Mouse (Mus musculus) liver, postnatal 0 days (tissue): ENCODE measurements around the gene Tmem60. TPM values are rescaled to one million over a fixed set of nuclear protein-coding genes. Genes with fewer than 3 reads are reported as not detected.

Experiments
- ATAC-seq: fragments of 200-750 bp; cut with Nextera tagmentation; 2 replicates; pipeline ENCODE4 v1.8.0; 2017; ENCODE audit warnings: mild to moderate bottlenecking, moderate library complexity
- DNase-seq: peaks from one replicate; pipeline ENCODE4 v3.0.0-alpha.2; 2016
- H3K27ac ChIP-seq: fragments of 300-500 bp; sonication (generic); 2 replicates; pipeline ENCODE4 v1.5.1; 2014; ENCODE audit warnings: antibody characterized with exemption, moderate library complexity, mild to moderate bottlenecking, low read depth
- H3K27me3 ChIP-seq: fragments of 300-500 bp; sonication (generic); 2 replicates; pipeline ENCODE4 v1.6.1; 2014; ENCODE audit warnings: low read length, control low read depth, mixed read lengths; ENCODE audit not compliant: insufficient read depth
- H3K36me3 ChIP-seq: fragments of 300-500 bp; sonication (generic); replicated peaks from 2 replicates; pipeline ENCODE4 v1.6.1; 2014; ENCODE audit warnings: mild to moderate bottlenecking, control low read depth, low read length, moderate library complexity, mixed read lengths; ENCODE audit not compliant: insufficient read depth
- H3K4me1 ChIP-seq: fragments of 300-500 bp; sonication (generic); 2 replicates; pipeline ENCODE4 v1.6.1; 2014; ENCODE audit warnings: antibody characterized with exemption, mild to moderate bottlenecking, control low read depth; ENCODE audit not compliant: insufficient read depth
- H3K4me2 ChIP-seq: fragments of 300-500 bp; sonication (generic); 2 replicates; pipeline ENCODE4 v1.6.1; 2014; ENCODE audit warnings: low read depth, mild to moderate bottlenecking, low read length, moderate library complexity, mixed read lengths
- H3K4me3 ChIP-seq: fragments of 300-500 bp; sonication (generic); 2 replicates; pipeline ENCODE4 v1.5.1; 2014; ENCODE audit warnings: low read depth, low read length
- H3K9ac ChIP-seq: fragments of 300-500 bp; sonication (generic); replicated peaks from 2 replicates; pipeline ENCODE4 v1.6.1; 2014; ENCODE audit warnings: mild to moderate bottlenecking, moderate library complexity
- H3K9me3 ChIP-seq: fragments of 300-500 bp; sonication (generic); 2 replicates; pipeline ENCODE4 v1.6.1; 2016; ENCODE audit warnings: mild to moderate bottlenecking, control low read depth, low read length, mixed read lengths
- CTCF ChIP-seq: sonication (generic); IDR thresholded peaks from 2 replicates; pipeline ENCODE4 v1.5.1; 2016; ENCODE audit warnings: antibody characterized with exemption, low read depth
- EP300 ChIP-seq: IDR thresholded peaks from 2 replicates; pipeline ENCODE4 v1.6.1; 2016; ENCODE audit warnings: antibody characterized with exemption, low read depth, mild to moderate bottlenecking
- WGBS: fragments of 180-500 bp; shearing (Covaris S2); extraction: QIAGEN DNeasy Blood & Tissue Kit; methylation state at CpG from one replicate; pipeline ENCODE4 v1.1.7; 2014; ENCODE audit not compliant: insufficient replicate concordance; 5-methylcytosine and 5-hydroxymethylcytosine counted together
- polyA plus RNA-seq: library from polyadenylated mRNA; unstranded; fragments of >200 nt; fragmentation: Nextera tagmentation; extraction: Ambion mirVana; gene quantifications from 2 replicates; pipeline ENCODE4 v1.2.1, GENCODE M21; 2015

The Tmem60 gene
- polyA plus RNA-seq, 1 experiment from 2014 or later: 49.7 TPM

DNA sequence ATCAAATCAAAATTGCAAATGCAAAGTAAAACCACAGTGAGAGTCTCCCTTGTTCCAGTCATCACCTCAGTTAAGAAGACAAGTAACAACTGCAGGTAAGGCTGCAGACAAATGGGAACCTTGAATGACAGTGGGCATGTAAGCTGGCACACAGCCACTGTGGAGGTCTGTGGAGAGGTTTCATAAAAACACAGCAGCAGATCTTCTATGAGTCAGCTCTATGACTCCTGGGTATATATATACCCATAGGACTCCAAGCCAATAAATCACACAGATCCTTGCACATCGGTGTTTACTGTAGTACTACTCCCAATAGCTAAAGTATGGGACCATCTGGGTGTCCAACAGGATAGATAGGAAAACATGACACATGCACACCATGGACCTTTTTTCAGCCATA lies 8.8 kb upstream of the Tmem60 start:
- 85% methylated on average over 1 of the region's 1 CpGs for WGBS
- Histone ChIP-seq H3K4me1 (no peaks in the 10 kb centered on the region; the same call in 1 of the 2 replicates), H3K4me2 (no peak overlapping the region), H3K9me3 (no peaks in the 10 kb centered on the region), H3K27ac (no peak overlapping the region), H3K36me3 (no peaks in the 10 kb centered on the region), H3K4me3 (no peak overlapping the region), H3K9ac (no peak overlapping the region), H3K27me3 (no peaks in the 10 kb centered on the region)
- ATAC-seq (no peak), DNase-seq (no peak)
- no peak for TF ChIP-seq EP300
- TF ChIP-seq CTCF: no peak

DNA sequence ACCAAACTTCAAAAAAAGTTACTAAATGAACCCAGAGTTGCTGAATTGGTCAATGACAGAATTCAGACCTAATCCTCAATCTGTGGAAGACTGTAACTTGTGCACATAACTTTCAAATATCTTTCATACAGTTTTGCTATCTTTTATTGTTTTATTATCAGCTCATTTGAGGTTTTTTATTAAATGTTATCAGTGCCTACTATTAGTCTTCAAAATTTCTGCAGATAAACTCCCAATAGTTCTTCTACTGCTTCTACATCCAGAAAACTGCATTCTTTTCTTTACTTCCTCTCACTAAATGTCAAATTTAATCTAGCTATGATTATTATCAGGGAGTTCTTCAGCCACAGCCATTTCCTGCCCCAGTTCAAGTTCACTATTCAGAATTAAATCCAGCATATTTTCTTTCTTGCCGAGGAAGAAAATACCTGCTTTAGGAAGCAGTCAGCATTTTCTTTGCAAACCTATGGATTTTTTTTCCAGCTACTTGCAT lies 5.0 kb upstream of the Tmem60 start:
- no peak for DNase-seq
- H3K4me1 ChIP-seq: no peaks in the 10 kb centered on the region; the same call in 1 of the 2 replicates
- 36% methylated on average over 1 of the region's 1 CpGs for WGBS
- no peak overlapping the region for H3K4me3 ChIP-seq
- H3K36me3 ChIP-seq: no peaks in the 10 kb centered on the region
- TF ChIP-seq CTCF (no peak), EP300 (no peak)
- no peak overlapping the region for H3K4me2 ChIP-seq
- no peak overlapping the region for H3K9ac ChIP-seq
- no peaks in the 10 kb centered on the region for H3K27me3 ChIP-seq
- H3K9me3 ChIP-seq: no peaks in the 10 kb centered on the region
- ATAC-seq: no peak
- H3K27ac ChIP-seq: no peak overlapping the region

DNA sequence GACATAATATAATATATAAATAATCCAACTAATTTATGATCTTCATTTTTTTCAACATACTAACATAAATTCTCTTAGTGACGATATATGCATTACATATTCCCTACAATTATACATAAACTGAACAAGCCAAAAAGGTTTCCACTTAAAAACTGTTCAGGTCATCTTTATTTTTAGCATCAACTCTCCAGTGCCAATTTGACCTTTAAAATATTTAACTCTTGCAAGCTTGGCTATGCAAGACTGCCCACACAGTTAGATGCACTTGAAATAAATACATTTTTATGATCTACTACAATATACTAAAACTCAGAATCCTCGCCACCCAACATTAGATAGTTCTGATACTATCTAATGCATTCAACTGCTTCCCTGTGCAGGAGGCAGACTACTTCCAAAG lies 1.6 kb upstream of the Tmem60 start:
- Histone ChIP-seq H3K4me2 (peak overlapping the region; percentile 86), H3K9me3 (no peaks in the 10 kb centered on the region), H3K4me1 (peaks cover 14% of the 10 kb centered on the region), H3K4me3 (peak overlapping the region; percentile 83), H3K27me3 (no peaks in the 10 kb centered on the region), H3K27ac (no peak overlapping the region), H3K9ac (0 out of 2 replicates have a peak overlapping the region, but pooled peaks have one; percentile 9), H3K36me3 (no peaks in the 10 kb centered on the region)
- DNase-seq (no peak), ATAC-seq (no peak)
- whole genome bisulfite sequencing: 68% methylated on average over 2 of the region's 2 CpGs
- TF ChIP-seq CTCF (no peak), EP300 (no peak)

DNA sequence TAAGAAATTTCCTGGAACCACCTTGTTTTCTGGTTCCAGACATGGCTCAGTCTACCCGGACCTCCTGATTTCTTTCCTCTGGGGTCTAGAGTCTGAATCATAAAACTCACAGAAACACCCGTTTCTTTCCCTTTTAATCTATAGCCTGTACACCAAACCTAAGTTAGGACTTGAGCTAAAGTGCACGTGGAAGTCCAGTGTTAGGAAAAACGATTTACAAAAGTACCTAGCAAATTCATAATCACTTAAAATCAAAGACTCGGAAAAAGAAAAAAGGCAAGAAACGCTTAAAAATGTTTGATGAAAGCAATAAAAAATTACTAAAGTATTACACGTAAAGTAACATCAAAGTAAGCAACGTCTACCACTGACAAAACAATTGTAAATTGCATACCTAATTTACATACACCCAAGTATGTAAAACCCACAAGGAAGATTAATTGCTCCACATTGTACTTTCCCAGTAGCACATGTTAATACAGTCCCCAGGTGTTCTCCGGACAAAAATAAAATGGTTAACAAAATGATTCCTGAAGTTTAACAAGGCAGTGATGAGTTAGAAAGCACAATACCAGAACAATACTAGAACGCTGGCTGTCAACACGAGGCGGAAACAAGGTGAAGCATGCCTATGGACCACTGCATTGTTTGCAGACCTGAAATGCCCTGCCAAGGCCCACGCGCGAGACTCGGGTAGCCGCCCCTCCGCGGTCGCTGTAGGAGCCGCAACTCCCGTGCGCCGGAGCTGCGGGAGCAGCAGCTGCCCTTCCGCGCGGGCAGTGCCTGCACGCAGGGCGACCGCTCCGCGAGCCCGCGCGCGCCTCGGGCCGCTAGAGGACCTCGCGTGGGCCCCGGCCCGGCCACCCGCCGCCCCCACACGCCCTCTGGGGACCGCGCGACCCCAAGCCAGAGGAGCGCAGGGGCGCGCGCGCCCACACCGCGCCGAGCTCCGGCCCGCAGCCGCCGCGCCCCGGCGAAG lies 905 bp upstream of the Tmem60 start:
- peak overlapping the region; percentile 83 for H3K4me3 ChIP-seq
- TF ChIP-seq CTCF (no peak), EP300 (no peak)
- 6% methylated on average over 43 of the region's 64 CpGs for WGBS
- H3K27ac ChIP-seq: peak overlapping the region; percentile 89
- H3K4me2 ChIP-seq: peak overlapping the region; percentile 86
- H3K27me3 ChIP-seq: no peaks in the 10 kb centered on the region
- H3K4me1 ChIP-seq: peaks cover 14% of the 10 kb centered on the region
- DNase-seq (peak; percentile 70), ATAC-seq (no peak; the same call in 1 of the 2 replicates)
- peaks cover 5% of the 10 kb centered on the region; the same call in 1 of the 2 replicates for H3K36me3 ChIP-seq
- peak overlapping the region; percentile 91 for H3K9ac ChIP-seq
- no peaks in the 10 kb centered on the region for H3K9me3 ChIP-seq

DNA sequence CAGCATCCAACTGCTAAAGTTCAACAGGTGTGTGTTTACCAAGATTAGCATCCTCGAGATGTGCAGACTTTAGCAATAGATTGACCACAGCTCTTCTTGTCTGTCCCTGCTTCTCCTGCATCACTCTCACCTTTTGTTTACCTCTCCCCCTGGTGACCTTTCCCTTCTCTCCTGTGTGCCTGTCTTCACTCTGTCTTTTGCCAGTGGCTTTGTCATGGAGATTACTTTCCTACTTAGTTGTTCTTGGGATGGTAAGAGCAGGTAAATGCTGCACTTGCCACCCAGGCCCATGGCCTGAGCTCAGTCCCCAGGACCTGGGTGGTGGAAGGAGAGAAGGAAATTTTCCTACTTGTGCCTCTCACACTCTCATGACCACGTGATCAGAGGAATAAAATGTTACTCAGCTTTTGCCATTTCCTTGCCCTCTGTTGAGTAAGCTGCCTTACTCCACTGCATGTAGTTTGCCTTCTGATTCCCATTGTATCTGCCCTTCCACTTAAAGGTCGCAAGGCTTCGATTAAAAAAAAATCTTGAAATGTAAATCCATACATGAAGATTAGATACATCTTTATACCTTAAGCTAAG lies 2.1 kb downstream of the Tmem60 start:
- H3K27ac ChIP-seq: peak overlapping the region; percentile 91; the same call in 1 of the 2 replicates
- no peak overlapping the region for H3K4me3 ChIP-seq
- peaks cover 9% of the 10 kb centered on the region for H3K36me3 ChIP-seq
- peak overlapping the region; percentile 23; the same call in 1 of the 2 replicates for H3K9ac ChIP-seq
- TF ChIP-seq CTCF (no peak), EP300 (no peak)
- H3K4me2 ChIP-seq: peak overlapping the region; percentile 94
- H3K27me3 ChIP-seq: no peaks in the 10 kb centered on the region
- H3K9me3 ChIP-seq: no peaks in the 10 kb centered on the region
- ATAC-seq: no peak
- H3K4me1 ChIP-seq: peaks cover 14% of the 10 kb centered on the region
- 56% methylated on average over 4 of the region's 4 CpGs for WGBS
- DNase-seq: no peak
